ENCODE assay signal across 10 mouse cellular contexts in genomic region chr11:61487936-61488335, GRCm38 (mm10). TPM values are rescaled to one million over a fixed set of nuclear protein-coding genes. Genes with fewer than 3 reads are reported as not detected.
A peak's percentile ranks its signal among the peaks of the same experiment; 100 is the strongest.
DNase-seq lines count a peak whose midpoint lies in the region; ATAC-seq and TF ChIP-seq lines count a peak whose summit lies in the region.
"Had no signal": no experiment of that assay in that cellular context is flagged by ENCODE, and none has a peak within 500 bp of the region (broad histone marks: within the 10 kb centered on the region; RNA-seq: fewer than 3 reads in every experiment).

No protein-coding gene starts in this region.

- 88% methylated on average over 7 of the region's 7 CpGs for WGBS in hindbrain, embryonic 12.5 days
- WGBS in hindbrain, embryonic 11.5 days, result 92% methylated on average over 7 of the region's 7 CpGs
- 73% methylated on average over 7 of the region's 7 CpGs for WGBS in embryonic facial prominence, embryonic 15.5 days

- H3K36me3 ChIP-seq in hindbrain, embryonic 12.5 days, result peaks cover 52% of the 10 kb centered on the region
- peaks cover 10% of the 10 kb centered on the region; the same call in 1 of the 2 replicates for H3K36me3 ChIP-seq in hindbrain, embryonic 11.5 days (ENCODE audit: control insufficient read depth, insufficient read depth, low read length)
- H3K36me3 ChIP-seq in MEL (ENCODE audit: control insufficient read depth in 1 of 2, insufficient read depth in 2 of 2, low read length in 2 of 2) (no peaks in the 10 kb centered on the region; a peak in 2 of 4 replicates), myocyte (ENCODE audit: control insufficient read depth, insufficient read depth) (peaks cover 10% of the 10 kb centered on the region)
- peaks cover 51% of the 10 kb centered on the region for H3K36me3 ChIP-seq in embryonic facial prominence, embryonic 15.5 days

- TF ChIP-seq EP300 in MEL (IDR thresholded peaks at IDR 0.05; ENCODE audit: low read depth in 1 of 2, low read length in 2 of 2), result no peak

- H3ac ChIP-seq in myocyte (ENCODE audit: control insufficient read depth, insufficient read length), result no peak overlapping the region

- 0 out of 2 replicates have a peak overlapping the region, but pooled peaks have one; percentile 9 for H3K27ac ChIP-seq in hindbrain, embryonic 12.5 days
- H3K27ac ChIP-seq in hindbrain, embryonic 11.5 days (ENCODE audit: low read depth, low read length), result no peak overlapping the region
- no peak overlapping the region for H3K27ac ChIP-seq in MEL (ENCODE audit: control insufficient read depth, low read depth, low read length)
- peak overlapping the region; percentile 51; the same call in 1 of the 2 replicates for H3K27ac ChIP-seq in embryonic facial prominence, embryonic 15.5 days (replicated peaks)

- DNase-seq in hindbrain, embryonic 11.5 days (ENCODE audit: low spot score), result no peak
- DNase-seq in MEL (ENCODE audit: low read depth, low spot score), result no peak
- DNase-seq in thymus, postnatal 10 days (ENCODE audit: low spot score in 2 of 2), result no peak
- DNase-seq in gastrocnemius, postnatal 10 days, result no peak
- DNase-seq: liver; thymus, postnatal 4 days had no signal

- H3K27me3 ChIP-seq in hindbrain, embryonic 12.5 days, result no peaks in the 10 kb centered on the region
- no peaks in the 10 kb centered on the region for H3K27me3 ChIP-seq in hindbrain, embryonic 11.5 days (ENCODE audit: control insufficient read depth, insufficient read depth, low read length)
- no peaks in the 10 kb centered on the region for H3K27me3 ChIP-seq in MEL (ENCODE audit: control insufficient read depth in 1 of 2, insufficient read depth in 2 of 2, low read length in 2 of 2)
- H3K27me3 ChIP-seq in embryonic facial prominence, embryonic 15.5 days, result no peaks in the 10 kb centered on the region
- H3K27me3 ChIP-seq in myocyte (ENCODE audit: control insufficient read depth, insufficient read depth, insufficient read length), result no peaks in the 10 kb centered on the region

- no peak overlapping the region for H3K4me2 ChIP-seq in hindbrain, embryonic 12.5 days (replicated peaks)
- H3K4me2 ChIP-seq in hindbrain, embryonic 11.5 days (replicated peaks; ENCODE audit: low read depth, low read length), result no peak overlapping the region; the same call in 1 of the 2 replicates
- H3K4me2 ChIP-seq in embryonic facial prominence, embryonic 15.5 days (replicated peaks), result peak overlapping the region; percentile 60; the same call in 1 of the 2 replicates
- H3K4me2 ChIP-seq in myocyte (ENCODE audit: low read depth), result peak overlapping the region; percentile 24

- H3K79me2 ChIP-seq in MEL (ENCODE audit: control insufficient read depth, insufficient read depth, low read length, poor library complexity) (no peaks in the 10 kb centered on the region), myocyte (ENCODE audit: control insufficient read depth, insufficient read depth) (peaks cover 7% of the 10 kb centered on the region)

- no peak overlapping the region for H3K4me3 ChIP-seq in hindbrain, embryonic 12.5 days
- no peak overlapping the region for H3K4me3 ChIP-seq in hindbrain, embryonic 11.5 days (ENCODE audit: low read depth, low read length)
- H3K4me3 ChIP-seq in MEL (ENCODE audit: control insufficient read depth in 1 of 2, insufficient read depth in 1 of 2, low read depth in 2 of 2, low read length in 2 of 2), result no peak overlapping the region
- peak overlapping the region; percentile 45; the same call in 1 of the 2 replicates for H3K4me3 ChIP-seq in embryonic facial prominence, embryonic 15.5 days (replicated peaks)
- H3K4me3 ChIP-seq in myocyte, result no peak overlapping the region

- no peak overlapping the region for H3K9ac ChIP-seq in hindbrain, embryonic 12.5 days
- no peak overlapping the region for H3K9ac ChIP-seq in hindbrain, embryonic 11.5 days (ENCODE audit: low read depth, low read length)
- no peak overlapping the region for H3K9ac ChIP-seq in MEL (ENCODE audit: control insufficient read depth, low read depth, low read length, poor library complexity, severe bottlenecking)
- H3K9ac ChIP-seq in embryonic facial prominence, embryonic 15.5 days, result no peak overlapping the region

- no peak for TF ChIP-seq RAD21 in MEL (IDR thresholded peaks at IDR 0.05; ENCODE audit: low read depth, low read length)

- TF ChIP-seq POLR2A in MEL (IDR thresholded peaks at IDR 0.05; ENCODE audit: control insufficient read depth in 1 of 2, insufficient read depth in 1 of 2, low read depth in 1 of 2, low read length in 2 of 2, poor library complexity in 1 of 2), result no peak
- no peak for TF ChIP-seq POLR2A in myocyte (IDR thresholded peaks at IDR 0.05; ENCODE audit: insufficient read length, low read depth)

- no peaks in the 10 kb centered on the region for H3K9me3 ChIP-seq in hindbrain, embryonic 12.5 days (replicated peaks)
- no peaks in the 10 kb centered on the region for H3K9me3 ChIP-seq in hindbrain, embryonic 11.5 days (ENCODE audit: control insufficient read depth, low read length)
- no peaks in the 10 kb centered on the region for H3K9me3 ChIP-seq in MEL (replicated peaks; ENCODE audit: insufficient read depth, low read length)
- no peaks in the 10 kb centered on the region for H3K9me3 ChIP-seq in embryonic facial prominence, embryonic 15.5 days (replicated peaks)

- H3K4me1 ChIP-seq in hindbrain, embryonic 12.5 days, result peaks cover 78% of the 10 kb centered on the region
- H3K4me1 ChIP-seq in hindbrain, embryonic 11.5 days (replicated peaks; ENCODE audit: control insufficient read depth, insufficient read depth, low read length), result peaks cover 8% of the 10 kb centered on the region; the same call in 1 of the 2 replicates
- H3K4me1 ChIP-seq in MEL (ENCODE audit: control insufficient read depth in 1 of 2, insufficient read depth in 2 of 2, low read length in 2 of 2), result peaks cover 0 to 1% of the 10 kb centered on the region in 2 experiments; a peak in 1 of 4 replicates
- H3K4me1 ChIP-seq in embryonic facial prominence, embryonic 15.5 days, result peaks cover 83% of the 10 kb centered on the region

- no peak for TF ChIP-seq CTCF in MEL (IDR thresholded peaks at IDR 0.05 in 2 of 3, conservative IDR thresholded peaks at IDR 0.05 in 1 of 3; ENCODE audit: control insufficient read depth in 1 of 3, insufficient read depth in 1 of 3, low read depth in 2 of 3, low read length in 3 of 3, poor library complexity in 1 of 3, severe bottlenecking in 1 of 3)

- no peak for ATAC-seq in hindbrain, embryonic 12.5 days (ENCODE audit: low FRiP score)
- no peak for ATAC-seq in hindbrain, embryonic 11.5 days (ENCODE audit: low FRiP score)
- no peak for ATAC-seq in embryonic facial prominence, embryonic 15.5 days (ENCODE audit: insufficient number of reproducible peaks, low FRiP score, low TSS enrichment, low read depth)
- ATAC-seq: activated CD4-positive, CD25-positive, alpha-beta regulatory T cell, adult 4 months had no signal

TF ChIP-seq in MEL, 35 proteins besides CTCF, POLR2A, EP300 and RAD21 (continues in another document):
- no peak for TF ChIP-seq ZMIZ1 (IDR thresholded peaks at IDR 0.05; ENCODE audit: low read depth, low read length)
- no peak for TF ChIP-seq MAX (IDR thresholded peaks at IDR 0.05; ENCODE audit: low read length)

TF ChIP-seq in myocyte, 11 proteins besides CTCF, POLR2A, EP300 and RAD21 (continues in another document):
- TF ChIP-seq MYOG (IDR thresholded peaks at IDR 0.05; ENCODE audit: control insufficient read depth in 1 of 3, insufficient read depth in 1 of 3, insufficient read length in 2 of 3, low read depth in 2 of 3) (no peak), SRF (IDR thresholded peaks at IDR 0.05; ENCODE audit: control insufficient read depth, insufficient read length, low read depth) (no peak)

RNA-seq across cellular contexts. Expression of gene Mfap4, which starts 2.7 kb away (rescaled TPM):
- 131 and 160 TPM in 2 replicates for polyA plus RNA-seq in hindbrain, embryonic 12.5 days (2016; fragmentation: Nextera tagmentation; extraction: Ambion mirVana)
- polyA plus RNA-seq in hindbrain, embryonic 11.5 days (2014; fragmentation: Nextera tagmentation; extraction: Ambion mirVana), result 111 and 132 TPM in 2 replicates
- not detected in 2 replicates for total RNA-seq in MEL (2012; rRNA removed)
- polyA plus RNA-seq in MEL (2012; ENCODE audit: insufficient read depth in 1 of 2, insufficient read length in 2 of 2, low read depth in 1 of 2, low replicate concordance in 2 of 2, missing spikeins in 1 of 2) (not detected), myocyte (2012; fragmentation: generic; extraction: Trizol) (1.1 TPM)
- 404 and 406 TPM in 2 replicates for polyA plus RNA-seq in embryonic facial prominence, embryonic 15.5 days (2015; fragmentation: Nextera tagmentation; extraction: Ambion mirVana)
- total RNA-seq in gastrocnemius, postnatal 10 days (2021), result 100 to 1,000 TPM; 245 to 288 TPM
- polyA plus RNA-seq: activated CD4-positive, CD25-positive, alpha-beta regulatory T cell, adult 4 months had no signal

RNA-seq across cellular contexts. Expression of gene Mapk7, which starts 6.3 kb away (rescaled TPM):
- polyA plus RNA-seq in hindbrain, embryonic 12.5 days (2016; fragmentation: Nextera tagmentation; extraction: Ambion mirVana), result 89.0 and 94.9 TPM in 2 replicates
- polyA plus RNA-seq in hindbrain, embryonic 11.5 days (2014; fragmentation: Nextera tagmentation; extraction: Ambion mirVana), result 51.5 and 54.7 TPM in 2 replicates
- total RNA-seq in MEL (2012; rRNA removed), result 12.6 and 12.7 TPM in 2 replicates
- polyA plus RNA-seq in MEL (2012; ENCODE audit: insufficient read depth in 1 of 2, insufficient read length in 2 of 2, low read depth in 1 of 2, low replicate concordance in 2 of 2, missing spikeins in 1 of 2) (10 to 100 TPM in 1 of 2 experiments, not detected in 1; 25.3 TPM), myocyte (2012; fragmentation: generic; extraction: Trizol) (16.5 TPM)
- 61.9 and 62.9 TPM in 2 replicates for polyA plus RNA-seq in embryonic facial prominence, embryonic 15.5 days (2015; fragmentation: Nextera tagmentation; extraction: Ambion mirVana)
- total RNA-seq in gastrocnemius, postnatal 10 days (2021), result 10 to 100 TPM in 1 of 2 experiments, 1 to 10 TPM in 1; 8.4 to 12.9 TPM

RNA-seq across cellular contexts. Expression of gene B9d1, which starts 17.0 kb away (rescaled TPM):
- 32.0 and 33.8 TPM in 2 replicates for polyA plus RNA-seq in hindbrain, embryonic 12.5 days (2016; fragmentation: Nextera tagmentation; extraction: Ambion mirVana)
- polyA plus RNA-seq in hindbrain, embryonic 11.5 days (2014; fragmentation: Nextera tagmentation; extraction: Ambion mirVana), result 34.3 and 42.1 TPM in 2 replicates
- total RNA-seq in MEL (2012; rRNA removed), result 27.2 and 29.5 TPM in 2 replicates
- polyA plus RNA-seq in MEL (2012; ENCODE audit: insufficient read depth in 1 of 2, insufficient read length in 2 of 2, low read depth in 1 of 2, low replicate concordance in 2 of 2, missing spikeins in 1 of 2), result 10 to 100 TPM in 1 of 2 experiments, not detected in 1; 22.5 TPM
- polyA plus RNA-seq in embryonic facial prominence, embryonic 15.5 days (2015; fragmentation: Nextera tagmentation; extraction: Ambion mirVana), result 37.3 and 43.7 TPM in 2 replicates
- polyA plus RNA-seq in myocyte (2012; fragmentation: generic; extraction: Trizol), result 38.6 TPM
- 1 to 10 TPM; 5.9 to 9.7 TPM for total RNA-seq in gastrocnemius, postnatal 10 days (2021)

RNA-seq across cellular contexts. Expression of gene Rnf112, which starts 34.0 kb away (rescaled TPM):
- 5.1 and 7.3 TPM in 2 replicates for polyA plus RNA-seq in hindbrain, embryonic 12.5 days (2016; fragmentation: Nextera tagmentation; extraction: Ambion mirVana)
- polyA plus RNA-seq in hindbrain, embryonic 11.5 days (2014; fragmentation: Nextera tagmentation; extraction: Ambion mirVana), result 0.56 and 0.74 TPM in 2 replicates
- not detected in 2 replicates for total RNA-seq in MEL (2012; rRNA removed)
- polyA plus RNA-seq in MEL (2012; ENCODE audit: insufficient read depth in 1 of 2, insufficient read length in 2 of 2, low read depth in 1 of 2, low replicate concordance in 2 of 2, missing spikeins in 1 of 2), result not detected
- polyA plus RNA-seq in embryonic facial prominence, embryonic 15.5 days (2015; fragmentation: Nextera tagmentation; extraction: Ambion mirVana), result 1.4 and 2.1 TPM in 2 replicates
- polyA plus RNA-seq in myocyte (2012; fragmentation: generic; extraction: Trizol), result not detected
- total RNA-seq in gastrocnemius, postnatal 10 days (2021), result 1 to 10 TPM; 2.0 to 2.6 TPM
- polyA plus RNA-seq: activated CD4-positive, CD25-positive, alpha-beta regulatory T cell, adult 4 months had no signal

Comparison
In these comparisons a context has a peak if more than half of its experiments do, and no peak if none do; other contexts are left out.
1. H3K27ac ChIP-seq: peak in hindbrain, embryonic 12.5 days (single experiment) and embryonic facial prominence, embryonic 15.5 days (single experiment); none in hindbrain, embryonic 11.5 days (single experiment) and MEL (single experiment).
2. H3K4me2 ChIP-seq: peak in embryonic facial prominence, embryonic 15.5 days (single experiment) and myocyte (single experiment); none in hindbrain, embryonic 12.5 days (single experiment) and hindbrain, embryonic 11.5 days (single experiment).
3. RNA of gene Mfap4, which starts 2.7 kb away (polyA plus RNA-seq): 404 to 406 TPM in embryonic facial prominence, embryonic 15.5 days, 131 to 160 TPM in hindbrain, embryonic 12.5 days and 111 to 132 TPM in hindbrain, embryonic 11.5 days; 1.1 TPM in myocyte (single experiment) and not detected in MEL; every median in the first group is over 10 times any median in the second.